Mouse (Mus musculus) spleen, adult 2 months (tissue): ENCODE data around the gene Mms19.

Experiments
- CTCF ChIP-seq: fragments of 200-500 bp; IDR thresholded peaks from 2 replicates; pipeline ENCODE4 v1.5.1; 2011; ENCODE audit warnings: mild to moderate bottlenecking, inconsistent platforms; ENCODE audit not compliant: insufficient read depth, insufficient read length, insufficient replicate concordance; ENCODE audit errors: extremely low read depth
- POLR2A ChIP-seq: fragments of 200-500 bp; IDR thresholded peaks from 2 replicates; pipeline ENCODE4 v1.6.1; 2011; ENCODE audit warnings: low read depth, low read length, inconsistent platforms

DNA sequence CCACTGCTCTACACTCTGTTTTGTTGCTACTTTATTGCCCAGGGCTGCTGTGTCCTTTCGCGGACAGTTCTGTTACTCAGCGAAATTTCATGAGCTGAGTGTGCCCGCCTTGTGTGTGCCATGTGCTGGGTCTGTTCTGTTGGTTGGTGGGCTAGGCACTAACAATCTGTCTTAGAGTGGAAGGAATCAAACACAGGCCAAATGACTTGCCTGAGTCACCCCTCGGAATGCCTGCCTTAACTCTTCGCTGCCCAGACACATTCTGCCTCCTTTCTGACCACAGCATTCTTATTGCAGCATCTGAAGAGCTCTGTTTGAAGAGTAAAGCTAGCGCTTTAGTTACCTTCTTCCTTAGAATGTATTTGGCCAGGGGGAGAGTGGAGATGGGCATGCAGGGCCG lies 25.6 kb upstream of the Mms19 start:
- TF ChIP-seq CTCF (no peak), POLR2A (no peak)
